ENCODE assay signal across 9 mouse cellular contexts in the genomic region with DNA sequence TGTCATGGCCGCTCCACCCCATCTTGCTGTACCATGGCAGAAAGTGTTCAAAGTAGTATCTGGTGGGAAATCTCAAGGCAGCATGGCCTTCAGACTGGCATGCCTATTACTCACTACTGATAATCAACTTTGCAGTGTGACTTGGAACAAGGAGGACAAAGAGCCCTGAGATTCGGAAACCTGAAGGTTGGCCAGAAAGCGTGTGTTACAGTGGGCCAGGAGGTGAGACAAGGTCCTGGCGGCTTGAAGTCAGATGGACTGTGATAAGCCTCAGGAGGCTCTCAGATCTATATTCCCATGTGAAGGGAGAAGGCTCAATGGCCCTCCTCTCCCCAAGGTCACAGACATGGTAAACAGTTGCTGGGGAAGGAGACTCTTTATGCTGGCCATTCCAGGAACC.
"Had no signal": no experiment of that assay in that cellular context is flagged by ENCODE, and none has a peak within 500 bp of the region (broad histone marks: within the 10 kb centered on the region; RNA-seq: fewer than 3 reads in every experiment).

No protein-coding gene starts in this region.

- DNase-seq: liver, postnatal 0 days; lung, adult 2 months; lung, postnatal 14 days; lung, postnatal 36 days; right cerebral cortex, postnatal 14 days; spleen, adult 18-20 months; thymus, adult 2 months; thymus, postnatal 25 days; thymus, postnatal 4 days had no signal
